Comparison of ENCODE assay signal across 20 mouse cellular contexts in genomic region chr4:150836961-150837360, GRCm38 (mm10). TPM values are rescaled to one million over a fixed set of nuclear protein-coding genes. Genes with fewer than 3 reads are reported as not detected.
DNase-seq lines count a peak whose midpoint lies in the region; ATAC-seq lines count a peak whose summit lies in the region.
"Had no signal": no experiment of that assay in that cellular context is flagged by ENCODE, and none has a peak within 500 bp of the region (broad histone marks: within the 10 kb centered on the region; RNA-seq: fewer than 3 reads in every experiment).

No protein-coding gene starts in this region.

- H3K9ac ChIP-seq in limb, embryonic 15.5 days: no peak overlapping the region
- H3K9ac ChIP-seq in intestine, embryonic 16.5 days (ENCODE audit: low read depth, low read length): no peak overlapping the region
- H3K9ac ChIP-seq: embryonic facial prominence, embryonic 13.5 days; heart, embryonic 12.5 days; hindbrain, embryonic 14.5 days; intestine, embryonic 15.5 days had no signal

- H3K4me1 ChIP-seq in limb, embryonic 15.5 days: peaks cover 5% of the 10 kb centered on the region; the same call in 1 of the 2 replicates
- H3K4me1 ChIP-seq in limb, embryonic 10.5 days: no peaks in the 10 kb centered on the region
- H3K4me1 ChIP-seq in intestine, embryonic 16.5 days (ENCODE audit: control insufficient read depth, insufficient read depth, low read length): no peaks in the 10 kb centered on the region
- H3K4me1 ChIP-seq: intestine, embryonic 15.5 days had no signal

- peak overlapping the region; percentile 11; the same call in 1 of the 2 replicates for H3K27ac ChIP-seq in limb, embryonic 15.5 days
- H3K27ac ChIP-seq in limb, embryonic 10.5 days: no peak overlapping the region
- H3K27ac ChIP-seq in intestine, embryonic 16.5 days (ENCODE audit: low read length): no peak overlapping the region
- H3K27ac ChIP-seq: embryonic facial prominence, embryonic 13.5 days; forebrain, embryonic 10.5 days; hindbrain, embryonic 10.5 days; hindbrain, embryonic 14.5 days; intestine, embryonic 15.5 days had no signal

- no peaks in the 10 kb centered on the region for H3K27me3 ChIP-seq in limb, embryonic 15.5 days
- no peaks in the 10 kb centered on the region for H3K27me3 ChIP-seq in limb, embryonic 10.5 days (ENCODE audit: low read depth, poor library complexity, severe bottlenecking)
- H3K27me3 ChIP-seq in intestine, embryonic 16.5 days (replicated peaks; ENCODE audit: control insufficient read depth, insufficient read depth, low read length): no peaks in the 10 kb centered on the region
- H3K27me3 ChIP-seq: CH12.LX; embryonic facial prominence, embryonic 13.5 days; heart, embryonic 12.5 days; intestine, embryonic 15.5 days had no signal

- WGBS in limb, embryonic 15.5 days: 88% methylated on average over 12 of the region's 12 CpGs
- 91% methylated on average over 12 of the region's 12 CpGs for WGBS in limb, embryonic 10.5 days
- WGBS in intestine, embryonic 16.5 days: 85% methylated on average over 12 of the region's 12 CpGs

- ATAC-seq in limb, embryonic 15.5 days (ENCODE audit: insufficient number of reproducible peaks, low FRiP score, low TSS enrichment, low read depth): no peak
- ATAC-seq in granulocyte monocyte progenitor cell, adult 5-6 weeks (replicated peaks; ENCODE audit: poor library complexity, severe bottlenecking): 0 out of 2 replicates have a peak, but pooled peaks have one; percentile 25
- ATAC-seq in intestine, embryonic 16.5 days: no peak
- ATAC-seq: forebrain, embryonic 14.5 days; intestine, embryonic 15.5 days had no signal

- H3K36me3 ChIP-seq in limb, embryonic 15.5 days: no peaks in the 10 kb centered on the region
- no peaks in the 10 kb centered on the region for H3K36me3 ChIP-seq in limb, embryonic 10.5 days
- no peaks in the 10 kb centered on the region for H3K36me3 ChIP-seq in intestine, embryonic 16.5 days (ENCODE audit: control insufficient read depth, insufficient read depth, low read length)
- H3K36me3 ChIP-seq: embryonic facial prominence, embryonic 13.5 days; forebrain, embryonic 10.5 days; heart, embryonic 12.5 days; hindbrain, embryonic 10.5 days; intestine, embryonic 15.5 days had no signal

- no peak for DNase-seq in limb, embryonic 10.5 days (ENCODE audit: low spot score)
- DNase-seq in 3T3-L1 (ENCODE audit: low read depth, low spot score): peak; percentile 62
- DNase-seq in NIH3T3 (ENCODE audit: low read depth): peak; percentile 50
- no peak for DNase-seq in lung, adult 18-20 months
- DNase-seq: cerebellum, adult 11 months; cerebellum, adult 8-10 months; cerebellum, postnatal 14 days; gastrocnemius, postnatal 10 days had no signal

- no peaks in the 10 kb centered on the region for H3K9me3 ChIP-seq in limb, embryonic 15.5 days
- H3K9me3 ChIP-seq in limb, embryonic 10.5 days (replicated peaks): no peaks in the 10 kb centered on the region
- H3K9me3 ChIP-seq in intestine, embryonic 16.5 days (ENCODE audit: control insufficient read depth, low read length): no peaks in the 10 kb centered on the region
- H3K9me3 ChIP-seq: embryonic facial prominence, embryonic 13.5 days; forebrain, embryonic 10.5 days; heart, embryonic 12.5 days; hindbrain, embryonic 10.5 days; intestine, embryonic 15.5 days had no signal

- H3K4me3 ChIP-seq in limb, embryonic 15.5 days: no peak overlapping the region
- H3K4me3 ChIP-seq in limb, embryonic 10.5 days: no peak overlapping the region
- no peak overlapping the region for H3K4me3 ChIP-seq in intestine, embryonic 16.5 days (ENCODE audit: low read length)
- H3K4me3 ChIP-seq: embryonic facial prominence, embryonic 13.5 days; erythroblast, embryonic 14.5 days; forebrain, embryonic 10.5 days; heart, embryonic 12.5 days; hindbrain, embryonic 10.5 days; intestine, embryonic 15.5 days had no signal

- H3K4me2 ChIP-seq in limb, embryonic 15.5 days: no peak overlapping the region
- H3K4me2 ChIP-seq in intestine, embryonic 16.5 days (ENCODE audit: low read depth, low read length): no peak overlapping the region
- H3K4me2 ChIP-seq: embryonic facial prominence, embryonic 13.5 days; heart, embryonic 12.5 days; hindbrain, embryonic 14.5 days; intestine, embryonic 15.5 days had no signal

RNA-seq across cellular contexts. Expression of gene Errfi1, which starts 16.8 kb away (rescaled TPM):
- polyA plus RNA-seq in limb, embryonic 15.5 days (2015; fragmentation: Nextera tagmentation; extraction: Ambion mirVana): 29.4 and 31.4 TPM in 2 replicates
- polyA plus RNA-seq in limb, embryonic 10.5 days (2016; fragmentation: Nextera tagmentation; extraction: Ambion mirVana): 25.2 and 25.9 TPM in 2 replicates
- total RNA-seq in granulocyte monocyte progenitor cell, adult 5-6 weeks (2014; fragmentation: Nextera tagmentation): 0.84 TPM in 1 of 2 replicates, not detected in the other
- total RNA-seq in granulocyte monocyte progenitor cell, adult 5-6 weeks (2017): 0.52 and 1.2 TPM in 2 replicates
- polyA plus RNA-seq in intestine, embryonic 16.5 days (2015; fragmentation: Nextera tagmentation; extraction: Ambion mirVana): 28.0 and 28.2 TPM in 2 replicates
- polyA plus RNA-seq: erythroblast, embryonic 14.5 days had no signal

Comparison
In these comparisons a context has a peak if more than half of its experiments do, and no peak if none do; other contexts are left out.
1. DNase-seq: peak in 3T3-L1 (single experiment) and NIH3T3 (single experiment); none in limb, embryonic 10.5 days (single experiment) and lung, adult 18-20 months (0 of 2).